Mouse (Mus musculus) bone marrow macrophage, adult 2 months (primary cell): Measurements from ENCODE around the gene Fam25c.

Experiments used
- CTCF ChIP-seq: IDR thresholded peaks from 2 replicates; pipeline ENCODE4 v1.5.1; 2012; ENCODE audit warnings: low read depth, mild to moderate bottlenecking, low read length, moderate library complexity
- POLR2A ChIP-seq: IDR thresholded peaks from 2 replicates; pipeline ENCODE4 v1.6.1; 2012; ENCODE audit warnings: mild to moderate bottlenecking, low read depth, low read length, borderline replicate concordance

DNA sequence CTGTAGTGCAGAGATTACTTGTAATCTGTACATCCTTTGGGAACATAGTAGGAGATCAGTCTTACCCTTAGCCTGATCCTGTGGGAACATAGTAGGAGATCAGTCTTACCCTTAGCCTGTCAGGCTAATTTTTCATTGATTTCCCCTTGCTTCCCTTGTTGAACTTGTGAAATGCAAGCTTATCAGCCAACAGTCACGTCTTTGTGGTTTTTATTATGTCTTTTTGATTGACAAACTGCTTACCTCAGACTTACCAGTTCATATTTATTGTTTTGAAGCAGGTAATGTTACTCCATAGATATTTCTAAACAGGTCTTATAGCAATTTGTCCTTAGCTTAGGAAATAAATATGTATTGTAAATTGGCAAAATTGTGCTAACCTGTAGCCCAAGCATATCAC lies 27.6 kb downstream of the Fam25c start:
- no peak for TF ChIP-seq CTCF
- no peak for TF ChIP-seq POLR2A
